Mouse (Mus musculus) effector memory CD4-positive, alpha-beta T cell, adult 7 months (primary cell): ENCODE results near the gene Fyttd1. TPM values are rescaled to one million over a fixed set of nuclear protein-coding genes. Genes with fewer than 3 reads are reported as not detected.

Experiments used
- polyA plus RNA-seq: library from polyadenylated mRNA; unstranded; fragments of 100-300 nt; shearing (Covaris generic); gene quantifications from one replicate; pipeline ENCODE4 v1.2.1, GENCODE M21; 2017

The Fyttd1 gene
- polyA plus RNA-seq = 61.0 TPM

DNA sequence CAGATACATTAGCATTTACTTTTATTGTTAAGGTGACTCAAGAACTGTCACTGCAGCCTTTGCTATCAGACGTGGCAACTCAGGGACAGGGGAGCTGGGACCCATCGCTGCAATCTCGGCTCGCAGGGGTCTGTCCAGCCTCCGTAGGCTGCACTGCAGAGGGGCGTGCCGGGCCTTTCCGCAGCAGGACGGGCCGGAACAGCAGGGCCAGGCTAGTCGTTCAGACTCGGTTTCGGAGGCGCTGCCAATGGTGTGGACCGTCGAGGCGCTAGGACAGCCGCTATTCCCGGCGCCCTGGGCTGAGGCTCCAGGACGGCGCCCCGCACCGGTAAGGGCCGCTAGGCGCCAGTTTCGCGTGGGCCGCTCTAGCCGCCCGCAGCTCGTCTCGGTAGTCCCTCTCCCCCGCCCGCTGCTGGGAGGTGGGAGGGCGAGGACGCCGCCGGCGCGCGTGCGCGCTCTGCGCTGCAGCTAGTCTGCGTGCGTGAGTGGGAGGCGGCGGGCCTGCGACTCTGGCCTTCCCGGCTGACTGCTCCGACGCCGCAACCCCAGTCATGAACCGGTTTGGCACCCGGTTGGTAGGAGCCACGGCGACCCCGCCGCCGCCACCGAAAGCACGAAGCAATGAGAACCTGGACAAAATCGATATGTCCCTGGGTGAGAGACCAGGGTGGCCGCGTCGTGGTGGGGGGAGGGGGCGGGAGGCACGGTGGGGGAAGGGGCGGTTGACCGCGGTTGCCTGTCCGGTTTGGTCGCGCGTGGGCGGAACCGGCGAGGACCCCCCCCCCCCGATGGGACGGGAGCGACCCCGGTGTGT lies at the start of gene Fyttd1, which contains the start of gene Rubcn:
Fyttd1 (plus strand) TSS at position 158 of the 814 bp plus-strand sequence.
Rubcn (minus strand) TSS at position 424 of the 814 bp plus-strand sequence.

DNA sequence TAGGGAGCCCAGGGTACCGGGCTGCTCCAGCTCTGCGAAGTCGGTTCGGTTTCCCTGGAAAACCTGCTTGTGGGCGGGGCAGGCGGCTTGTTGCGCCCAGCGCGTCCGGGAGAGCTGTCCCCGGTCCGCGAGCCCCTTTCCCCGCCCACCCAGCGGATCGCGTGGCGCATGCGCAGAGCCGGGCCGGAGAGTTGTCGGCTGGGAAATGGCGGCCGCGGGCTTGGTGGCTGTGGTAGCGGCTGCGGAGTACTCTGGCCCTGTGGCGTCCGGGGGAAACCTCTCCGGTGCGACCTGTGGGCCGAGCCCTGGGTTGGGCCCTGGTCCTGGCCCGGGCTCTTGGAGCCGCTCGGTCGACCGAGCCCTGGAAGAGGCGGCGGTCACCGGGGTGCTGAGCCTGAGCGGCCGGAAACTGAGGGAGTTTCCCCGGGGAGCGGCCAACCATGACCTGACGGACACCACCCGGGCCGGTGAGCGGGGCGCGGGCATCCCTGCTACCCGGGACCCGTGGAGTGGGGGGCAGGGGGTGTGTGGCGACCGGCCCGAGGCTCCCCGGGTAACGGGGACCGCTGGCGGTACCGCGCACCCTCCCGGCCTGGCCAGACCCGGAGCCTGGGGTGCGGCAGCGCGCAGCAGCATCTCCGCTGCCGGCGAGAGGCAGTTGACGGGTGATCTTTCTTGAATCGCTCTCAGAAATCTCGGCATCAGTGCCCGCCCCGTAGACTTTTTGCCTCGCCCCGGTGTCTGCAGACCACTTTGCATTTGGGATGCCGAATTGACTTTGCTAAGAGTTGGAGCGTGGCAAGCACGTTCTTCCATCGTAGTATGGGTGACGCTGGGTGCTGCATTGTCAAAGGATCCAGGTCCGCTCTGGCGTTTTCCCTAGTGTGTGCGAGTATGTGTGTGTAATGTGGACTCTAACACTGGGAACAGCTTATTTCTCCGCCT lies 36.9 kb downstream of the Fyttd1 start, which contains the start of gene Lrch3:
Lrch3 (plus strand) TSS at position 164 of the 945 bp plus-strand sequence.

Other genes starting within 250 kb of the Fyttd1 start
- 14.0 TPM for gene Tnk2, start 233.6 kb upstream of the Fyttd1 start, polyA plus RNA-seq
- gene Muc4, start 141.6 kb upstream of the Fyttd1 start, polyA plus RNA-seq = 0.60 TPM
- not detected for gene Muc20, start 80.1 kb upstream of the Fyttd1 start, polyA plus RNA-seq
- not detected for gene Smbd1, start 67.0 kb upstream of the Fyttd1 start, polyA plus RNA-seq
- 8.5 TPM for gene Rubcn, start 266 bp downstream of the Fyttd1 start, polyA plus RNA-seq
- gene Lrch3, start 36.6 kb downstream of the Fyttd1 start, polyA plus RNA-seq = 68.6 TPM
- 1.9 TPM for gene Iqcg, start 178.7 kb downstream of the Fyttd1 start, polyA plus RNA-seq
- 613 TPM for gene Rpl35a, start 179.0 kb downstream of the Fyttd1 start, polyA plus RNA-seq
- 1.5 TPM for gene Lmln, start 185.0 kb downstream of the Fyttd1 start, polyA plus RNA-seq